Mouse (Mus musculus): ENCODE results near the gene Hrasls5. TPM values are rescaled to one million over a fixed set of nuclear protein-coding genes. Genes with fewer than 3 reads are reported as not detected.
A peak's percentile ranks its signal among the peaks of the same experiment; 100 is the strongest.

The Hrasls5 gene
- polyA plus RNA-seq, 1 experiment from 2014 or later, result not detected

DNA sequence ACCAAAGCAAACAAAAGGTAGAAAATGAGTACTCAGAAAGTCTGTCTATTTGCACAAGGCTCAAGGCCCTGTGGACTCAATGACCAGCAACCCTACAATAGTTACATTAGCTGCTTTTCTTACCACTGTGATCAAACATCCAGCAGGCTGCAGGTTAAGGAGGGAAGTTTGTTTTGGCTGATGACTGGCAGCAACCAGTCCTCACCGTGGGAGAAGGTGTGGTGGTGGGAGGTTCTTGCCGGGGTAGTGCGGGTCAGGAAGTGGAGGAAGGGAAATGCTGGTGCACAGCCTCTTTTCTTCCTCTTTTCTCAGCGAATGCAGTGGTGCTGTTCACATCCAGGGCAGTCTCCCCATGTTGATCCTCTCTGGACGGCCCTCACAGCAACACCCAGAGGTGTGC, 31.3 kb upstream of the Hrasls5 start:
- Histone ChIP-seq H3K27ac (ENCODE audit: low read depth, low read length) (no peak overlapping the region), H3K4me3 (ENCODE audit: low read depth, low read length) (no peak overlapping the region), H3K9me3 (ENCODE audit: control insufficient read depth, low read length) (no peaks in the 10 kb centered on the region), H3K36me3 (ENCODE audit: control insufficient read depth, insufficient read depth, low read length) (no peaks in the 10 kb centered on the region), H3K4me2 (ENCODE audit: low read depth) (no peak overlapping the region), H3K9ac (ENCODE audit: low read length) (no peak overlapping the region), H3K4me1 (ENCODE audit: control insufficient read depth, insufficient read depth, low read length) (no peaks in the 10 kb centered on the region), H3K27me3 (ENCODE audit: control insufficient read depth, insufficient read depth, low read length) (no peaks in the 10 kb centered on the region)
- WGBS, result 62% methylated on average over 5 of the region's 5 CpGs
- ATAC-seq (ENCODE audit: insufficient read depth, low FRiP score, low TSS enrichment) (no peak), DNase-seq (ENCODE audit: low spot score) (no peak)

DNA sequence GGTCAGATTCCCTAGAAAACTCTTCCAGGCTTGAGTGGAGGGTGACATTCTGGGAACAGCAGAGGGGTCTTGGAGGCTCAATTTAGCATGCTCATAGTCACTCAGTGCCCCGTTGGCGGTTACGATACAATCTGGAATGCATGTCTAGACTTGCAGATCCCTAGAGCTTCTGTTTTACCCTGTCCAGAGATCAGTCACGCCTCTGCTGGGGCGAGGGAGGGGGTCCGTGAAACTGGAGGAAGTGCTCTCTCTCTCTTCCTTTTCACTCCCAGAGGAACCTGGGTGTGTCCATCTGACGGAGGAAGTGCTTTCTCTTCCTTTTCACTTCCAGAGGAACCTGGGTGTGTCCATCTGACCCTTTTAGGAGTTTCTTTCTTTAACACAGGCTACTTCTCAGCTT, 29.2 kb upstream of the Hrasls5 start:
- H3K4me2 ChIP-seq (ENCODE audit: low read depth), result no peak overlapping the region
- H3K4me3 ChIP-seq (ENCODE audit: low read depth, low read length), result no peak overlapping the region
- no peaks in the 10 kb centered on the region for H3K36me3 ChIP-seq (ENCODE audit: control insufficient read depth, insufficient read depth, low read length)
- no peaks in the 10 kb centered on the region for H3K4me1 ChIP-seq (ENCODE audit: control insufficient read depth, insufficient read depth, low read length)
- WGBS, result 66% methylated on average over 7 of the region's 7 CpGs
- DNase-seq (ENCODE audit: low spot score), result no peak
- no peak for ATAC-seq (ENCODE audit: insufficient read depth, low FRiP score, low TSS enrichment)
- no peak overlapping the region for H3K9ac ChIP-seq (ENCODE audit: low read length)
- H3K27ac ChIP-seq (ENCODE audit: low read depth, low read length), result no peak overlapping the region
- H3K27me3 ChIP-seq (ENCODE audit: control insufficient read depth, insufficient read depth, low read length), result no peaks in the 10 kb centered on the region
- H3K9me3 ChIP-seq (ENCODE audit: control insufficient read depth, low read length), result no peaks in the 10 kb centered on the region

DNA sequence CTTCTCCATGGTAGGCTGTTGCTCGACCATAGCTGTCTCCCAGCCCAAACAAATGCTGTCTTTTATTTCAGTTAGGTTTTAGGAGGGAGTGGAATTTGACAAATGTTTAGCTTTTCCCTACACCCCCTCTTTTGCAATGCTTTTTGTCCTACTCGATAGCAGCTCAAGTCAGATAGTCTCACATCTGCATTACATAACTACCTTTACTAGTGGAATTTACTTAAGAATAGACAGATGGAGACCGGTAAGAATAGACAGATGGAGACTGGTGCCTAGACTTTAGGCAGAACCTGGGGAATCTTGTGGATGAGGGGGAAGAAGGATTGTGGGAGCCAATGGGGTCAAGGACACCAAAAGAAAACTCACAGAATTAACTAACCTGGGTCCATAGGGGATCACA, 28.7 kb upstream of the Hrasls5 start:
- H3K4me1 ChIP-seq (ENCODE audit: control insufficient read depth, insufficient read depth, low read length), result no peaks in the 10 kb centered on the region
- H3K9ac ChIP-seq (ENCODE audit: low read length), result no peak overlapping the region
- DNase-seq (ENCODE audit: low spot score), result no peak
- no peaks in the 10 kb centered on the region for H3K36me3 ChIP-seq (ENCODE audit: control insufficient read depth, insufficient read depth, low read length)
- ATAC-seq (ENCODE audit: insufficient read depth, low FRiP score, low TSS enrichment), result no peak
- H3K9me3 ChIP-seq (ENCODE audit: control insufficient read depth, low read length), result no peaks in the 10 kb centered on the region
- no peaks in the 10 kb centered on the region for H3K27me3 ChIP-seq (ENCODE audit: control insufficient read depth, insufficient read depth, low read length)
- H3K4me3 ChIP-seq (ENCODE audit: low read depth, low read length), result no peak overlapping the region
- H3K27ac ChIP-seq (ENCODE audit: low read depth, low read length), result no peak overlapping the region
- H3K4me2 ChIP-seq (ENCODE audit: low read depth), result no peak overlapping the region
- WGBS, result 83% methylated on average over 3 of the region's 3 CpGs

DNA sequence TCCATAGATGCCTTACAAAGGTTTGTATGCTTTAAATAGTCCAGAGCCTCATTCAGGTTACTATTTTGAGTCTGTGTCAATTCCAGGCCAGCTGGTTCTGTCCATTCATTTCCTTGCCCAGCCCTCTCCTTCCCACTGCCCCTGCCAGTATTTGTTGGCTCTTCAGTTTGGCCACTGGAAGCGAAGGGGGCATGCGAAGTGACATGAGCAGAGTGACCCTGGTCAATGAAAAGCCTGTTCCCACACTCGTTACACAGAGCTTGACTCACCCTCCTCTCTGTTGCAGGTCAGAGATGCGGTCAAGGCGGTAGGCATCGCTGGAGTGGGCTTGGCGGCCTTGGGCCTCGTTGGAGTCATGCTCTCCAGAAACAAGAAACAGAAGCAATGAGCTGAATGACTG, 27.1 kb upstream of the Hrasls5 start:
- Histone ChIP-seq H3K4me3 (ENCODE audit: low read depth, low read length) (no peak overlapping the region), H3K4me1 (ENCODE audit: control insufficient read depth, insufficient read depth, low read length) (no peaks in the 10 kb centered on the region), H3K9ac (ENCODE audit: low read length) (no peak overlapping the region), H3K4me2 (ENCODE audit: low read depth) (no peak overlapping the region), H3K27me3 (ENCODE audit: control insufficient read depth, insufficient read depth, low read length) (no peaks in the 10 kb centered on the region), H3K27ac (ENCODE audit: low read depth, low read length) (no peak overlapping the region), H3K36me3 (ENCODE audit: control insufficient read depth, insufficient read depth, low read length) (no peaks in the 10 kb centered on the region), H3K9me3 (ENCODE audit: control insufficient read depth, low read length) (no peaks in the 10 kb centered on the region)
- no peak for ATAC-seq (ENCODE audit: insufficient read depth, low FRiP score, low TSS enrichment)
- no peak for DNase-seq (ENCODE audit: low spot score)
- WGBS, result 87% methylated on average over 8 of the region's 8 CpGs

DNA sequence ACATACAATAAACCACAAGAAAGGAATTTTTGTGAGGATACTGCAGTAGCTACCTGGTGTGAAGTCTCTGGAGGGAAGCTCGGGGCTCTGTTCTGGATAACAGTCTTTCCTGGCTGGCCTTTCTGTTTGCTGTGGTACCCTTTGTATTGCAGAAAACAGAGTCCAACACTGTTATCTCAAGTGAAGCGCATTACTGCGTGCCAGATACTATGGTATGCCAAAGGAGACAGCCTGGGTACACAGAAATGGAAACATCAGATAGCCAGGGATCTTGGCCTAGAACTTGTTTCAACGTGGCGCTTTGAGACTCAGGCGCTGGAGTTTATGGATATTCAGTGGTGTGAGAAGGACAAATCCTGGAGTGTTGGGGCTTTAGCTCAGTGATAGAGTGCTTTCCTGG, 26.6 kb upstream of the Hrasls5 start:
- H3K27me3 ChIP-seq (ENCODE audit: control insufficient read depth, insufficient read depth, low read length), result no peaks in the 10 kb centered on the region
- no peak overlapping the region for H3K4me3 ChIP-seq (ENCODE audit: low read depth, low read length)
- H3K4me1 ChIP-seq (ENCODE audit: control insufficient read depth, insufficient read depth, low read length), result no peaks in the 10 kb centered on the region
- 92% methylated on average over 6 of the region's 6 CpGs for WGBS
- H3K9ac ChIP-seq (ENCODE audit: low read length), result no peak overlapping the region
- no peak for ATAC-seq (ENCODE audit: insufficient read depth, low FRiP score, low TSS enrichment)
- no peak overlapping the region for H3K4me2 ChIP-seq (ENCODE audit: low read depth)
- DNase-seq (ENCODE audit: low spot score), result no peak
- H3K36me3 ChIP-seq (ENCODE audit: control insufficient read depth, insufficient read depth, low read length), result no peaks in the 10 kb centered on the region
- H3K9me3 ChIP-seq (ENCODE audit: control insufficient read depth, low read length), result no peaks in the 10 kb centered on the region
- H3K27ac ChIP-seq (ENCODE audit: low read depth, low read length), result no peak overlapping the region

DNA sequence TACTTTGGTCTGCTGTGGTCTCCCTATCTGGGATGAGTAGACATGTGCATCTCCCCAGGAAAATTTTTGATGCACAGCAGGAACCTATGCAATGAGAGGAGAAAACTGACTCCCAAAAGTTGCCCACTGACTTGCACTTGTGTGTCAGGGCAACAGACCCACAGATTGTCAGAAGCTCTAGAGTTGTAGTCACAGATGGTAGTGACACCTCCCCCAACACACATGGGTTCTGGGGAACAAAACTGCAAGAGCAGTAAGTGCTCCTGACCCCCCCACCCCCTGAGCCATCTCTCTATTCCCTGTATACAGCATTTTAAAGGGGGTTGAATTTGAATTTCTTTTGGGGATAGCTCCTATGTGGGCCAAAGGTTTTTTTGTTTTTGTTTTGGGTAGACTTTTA, 21.5 kb upstream of the Hrasls5 start:
- DNase-seq (ENCODE audit: low spot score), result no peak
- Histone ChIP-seq H3K36me3 (ENCODE audit: control insufficient read depth, insufficient read depth, low read length) (no peaks in the 10 kb centered on the region), H3K27me3 (ENCODE audit: control insufficient read depth, insufficient read depth, low read length) (no peaks in the 10 kb centered on the region), H3K9me3 (ENCODE audit: control insufficient read depth, low read length) (no peaks in the 10 kb centered on the region), H3K9ac (ENCODE audit: low read length) (no peak overlapping the region), H3K27ac (ENCODE audit: low read depth, low read length) (no peak overlapping the region), H3K4me3 (ENCODE audit: low read depth, low read length) (no peak overlapping the region), H3K4me1 (ENCODE audit: control insufficient read depth, insufficient read depth, low read length) (no peaks in the 10 kb centered on the region), H3K4me2 (ENCODE audit: low read depth) (no peak overlapping the region)
- no peak for ATAC-seq (ENCODE audit: insufficient read depth, low FRiP score, low TSS enrichment)

DNA sequence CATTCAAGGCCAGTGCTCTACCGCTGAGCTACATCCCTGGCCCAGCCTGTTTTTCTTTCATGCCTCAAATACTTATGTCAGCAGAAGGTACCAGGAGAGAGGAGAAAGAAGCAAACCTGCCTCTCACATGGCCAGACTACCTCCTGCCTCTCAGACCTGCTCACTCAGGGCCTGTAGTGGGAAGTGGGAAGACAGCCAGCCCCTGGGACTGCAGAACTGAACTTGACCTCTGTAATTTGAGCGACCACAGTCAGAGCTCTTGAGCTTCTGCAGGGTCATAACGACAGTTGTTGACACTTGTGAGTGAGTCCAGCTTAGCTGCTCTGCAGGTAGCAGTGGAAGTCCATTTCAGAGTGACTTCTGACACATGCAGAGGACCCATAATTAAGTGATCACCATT, 20.3 kb upstream of the Hrasls5 start:
- 61% methylated on average over 3 of the region's 3 CpGs for WGBS
- Histone ChIP-seq H3K27me3 (ENCODE audit: control insufficient read depth, insufficient read depth, low read length) (no peaks in the 10 kb centered on the region), H3K36me3 (ENCODE audit: control insufficient read depth, insufficient read depth, low read length) (no peaks in the 10 kb centered on the region), H3K9ac (ENCODE audit: low read length) (no peak overlapping the region), H3K4me2 (ENCODE audit: low read depth) (no peak overlapping the region), H3K27ac (ENCODE audit: low read depth, low read length) (no peak overlapping the region), H3K9me3 (ENCODE audit: control insufficient read depth, low read length) (no peaks in the 10 kb centered on the region), H3K4me1 (ENCODE audit: control insufficient read depth, insufficient read depth, low read length) (no peaks in the 10 kb centered on the region), H3K4me3 (ENCODE audit: low read depth, low read length) (no peak overlapping the region)
- DNase-seq (ENCODE audit: low spot score) (no peak), ATAC-seq (ENCODE audit: insufficient read depth, low FRiP score, low TSS enrichment) (no peak)

DNA sequence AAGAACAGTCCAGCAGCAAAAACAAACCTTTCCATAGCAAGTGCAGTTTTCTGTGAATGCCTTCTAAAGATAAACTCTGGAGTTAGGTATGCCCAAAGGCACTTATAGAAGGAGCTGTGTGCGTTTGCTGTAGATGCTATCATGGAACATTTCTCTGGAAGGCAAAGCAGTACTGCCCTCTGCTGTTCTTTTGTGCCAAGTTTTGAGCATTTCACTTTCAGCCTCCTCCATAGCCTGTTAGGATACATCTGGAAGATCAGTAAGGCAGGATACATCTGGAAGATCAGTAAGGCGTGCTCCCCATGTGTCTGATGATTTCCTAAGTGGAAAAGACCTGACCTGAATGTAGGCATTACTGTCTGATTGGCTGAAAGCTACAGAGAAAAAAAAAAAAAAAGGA, 16.8 kb upstream of the Hrasls5 start:
- no peaks in the 10 kb centered on the region for H3K4me1 ChIP-seq (ENCODE audit: control insufficient read depth, insufficient read depth, low read length)
- H3K4me2 ChIP-seq (ENCODE audit: low read depth), result no peak overlapping the region
- no peak overlapping the region for H3K4me3 ChIP-seq (ENCODE audit: low read depth, low read length)
- DNase-seq (ENCODE audit: low spot score), result peak; percentile 49
- no peak overlapping the region for H3K27ac ChIP-seq (ENCODE audit: low read depth, low read length)
- H3K9me3 ChIP-seq (ENCODE audit: control insufficient read depth, low read length), result no peaks in the 10 kb centered on the region
- no peaks in the 10 kb centered on the region for H3K36me3 ChIP-seq (ENCODE audit: control insufficient read depth, insufficient read depth, low read length)
- no peak for ATAC-seq (ENCODE audit: insufficient read depth, low FRiP score, low TSS enrichment)
- no peaks in the 10 kb centered on the region for H3K27me3 ChIP-seq (ENCODE audit: control insufficient read depth, insufficient read depth, low read length)
- no peak overlapping the region for H3K9ac ChIP-seq (ENCODE audit: low read length)
- WGBS, result 31% methylated on average over 2 of the region's 2 CpGs

DNA sequence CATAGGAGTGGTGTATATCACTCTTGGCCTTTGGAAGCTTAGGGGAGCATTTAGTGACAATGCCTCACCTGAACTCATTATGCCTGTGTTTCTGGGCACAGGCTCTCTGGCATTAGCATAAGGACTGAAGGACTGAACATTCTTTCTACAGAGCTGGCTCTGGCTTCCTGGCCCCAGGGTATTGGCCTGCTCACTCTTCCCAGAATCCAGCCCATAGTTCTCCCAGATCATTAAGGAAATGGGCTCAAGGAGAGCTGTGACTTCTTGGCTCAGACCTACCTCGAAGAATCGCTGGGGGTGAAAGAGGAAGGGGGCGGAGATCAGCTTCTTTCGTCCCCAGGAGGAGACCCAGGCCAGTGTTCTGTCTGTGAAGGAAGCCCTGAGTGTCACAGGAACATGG, 13.9 kb upstream of the Hrasls5 start:
- no peak for DNase-seq (ENCODE audit: low spot score)

More for the DNA sequence above, 13.9 kb upstream of the Hrasls5 start:
- Histone ChIP-seq H3K9me3 (ENCODE audit: control insufficient read depth, low read length) (no peaks in the 10 kb centered on the region), H3K27ac (ENCODE audit: low read depth, low read length) (no peak overlapping the region), H3K27me3 (ENCODE audit: control insufficient read depth, insufficient read depth, low read length) (no peaks in the 10 kb centered on the region), H3K9ac (ENCODE audit: low read length) (no peak overlapping the region), H3K4me1 (ENCODE audit: control insufficient read depth, insufficient read depth, low read length) (no peaks in the 10 kb centered on the region), H3K4me3 (ENCODE audit: low read depth, low read length) (no peak overlapping the region), H3K36me3 (ENCODE audit: control insufficient read depth, insufficient read depth, low read length) (no peaks in the 10 kb centered on the region), H3K4me2 (ENCODE audit: low read depth) (no peak overlapping the region)
- WGBS, result 67% methylated on average over 4 of the region's 4 CpGs
- ATAC-seq (ENCODE audit: insufficient read depth, low FRiP score, low TSS enrichment), result no peak

All from neural tube, embryonic 11.5 days (tissue).